Mouse (Mus musculus) urinary bladder, postnatal 10 days (tissue): ENCODE results near the gene Pax9.

Experiments used
- DNase-seq: peaks from one replicate; pipeline ENCODE4 v3.0.0; 2022; ENCODE audit warnings: low spot score

Pax9 gene

DNA sequence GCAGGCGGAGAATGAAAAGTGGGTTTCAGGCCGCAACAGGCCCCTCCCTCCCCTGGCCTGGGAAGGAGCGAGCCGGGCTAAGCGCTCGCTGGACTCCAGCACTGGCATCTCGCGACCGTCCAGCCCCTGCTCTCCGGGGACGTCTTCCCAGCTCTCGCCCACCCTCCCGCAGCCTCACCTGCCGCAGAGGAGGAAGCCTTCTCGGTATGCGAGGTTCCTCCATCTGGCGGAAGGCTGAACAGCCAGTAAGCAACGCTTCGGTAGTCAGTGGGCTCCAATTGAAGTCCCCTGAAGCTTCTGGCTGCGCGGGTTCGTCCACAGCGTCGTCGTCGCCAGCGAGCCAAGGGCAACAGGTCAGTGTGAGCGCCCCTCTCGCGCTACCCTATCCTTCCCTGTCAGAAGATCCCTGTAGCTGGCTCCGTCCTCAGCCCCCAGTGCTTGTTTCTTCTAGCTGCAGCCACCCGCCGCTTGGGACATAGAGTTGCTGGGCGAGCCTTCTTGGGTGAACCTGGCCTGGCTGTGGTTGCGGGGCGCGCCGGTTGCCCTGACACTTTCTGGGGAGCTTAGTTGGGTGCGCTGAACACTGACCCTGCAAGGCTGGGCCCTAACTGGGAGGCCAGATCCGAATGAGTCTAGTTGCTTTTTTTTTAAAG is at the start of gene Pax9:
Gene Pax9 (plus strand): TSS at position 341 of the 653 bp plus-strand sequence.
- DNase-seq: no peak

- no peak for DNase-seq
Observed at GRCm38 (mm10) chr12:56669451-56670122, 22.0 kb upstream of the Pax9 start.

GRCm38 (mm10) chr12:56670795-56671194 is 20.8 kb upstream of the Pax9 start:
- no peak for DNase-seq

DNA sequence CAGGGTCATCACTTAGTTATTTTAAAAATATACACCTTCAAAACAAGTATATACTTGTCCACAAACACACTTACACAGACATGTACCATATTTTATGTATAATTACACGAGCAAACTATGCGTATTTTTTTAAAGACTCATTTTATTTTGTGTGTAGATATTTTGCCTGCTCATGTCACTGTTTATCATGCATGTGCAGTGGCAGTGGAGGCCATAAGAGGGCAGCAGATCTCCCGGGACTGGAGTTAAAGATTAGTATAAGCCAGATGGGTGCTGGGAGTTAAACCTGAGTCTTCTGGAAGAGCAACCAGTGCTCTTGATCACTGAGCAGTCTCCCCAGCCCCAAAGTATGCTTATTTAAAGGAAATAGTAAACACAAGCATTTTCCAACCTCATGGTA is 16.8 kb upstream of the Pax9 start:
- no peak for DNase-seq

DNA sequence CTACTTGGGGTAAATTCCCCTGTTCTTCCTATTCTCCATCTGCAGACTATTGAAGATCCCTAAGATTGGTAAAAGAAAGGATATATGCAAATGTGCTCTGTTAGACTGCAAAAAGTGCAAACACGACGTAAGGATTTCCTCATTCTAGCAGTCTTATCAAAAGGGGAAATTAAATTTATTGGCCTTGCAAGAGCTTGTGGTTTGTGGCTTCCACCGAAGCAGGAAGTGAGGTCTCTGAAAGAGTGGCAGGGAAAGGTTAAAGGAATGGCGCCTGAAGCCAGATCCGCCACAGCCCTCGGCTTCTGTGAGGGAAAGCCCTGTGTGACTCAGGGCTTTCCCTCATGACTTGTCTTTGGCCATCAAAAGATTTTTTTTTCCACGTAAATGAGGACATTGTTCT is 13.9 kb upstream of the Pax9 start:
- no peak for DNase-seq

- no peak for DNase-seq
Observed at GRCm38 (mm10) chr12:56681096-56681811, 10.3 kb upstream of the Pax9 start.

GRCm38 (mm10) chr12:56687640-56688481 is 3.7 kb upstream of the Pax9 start:
- no peak for DNase-seq

- DNase-seq: no peak
Observed at GRCm38 (mm10) chr12:56688482-56688840, 3.1 kb upstream of the Pax9 start.

- DNase-seq: no peak
Observed at GRCm38 (mm10) chr12:56688920-56689319, 2.6 kb upstream of the Pax9 start.

- no peak for DNase-seq
Observed at GRCm38 (mm10) chr12:56689331-56689730, 2.2 kb upstream of the Pax9 start.

GRCm38 (mm10) chr12:56689736-56690135 is 1.8 kb upstream of the Pax9 start:
- no peak for DNase-seq

GRCm38 (mm10) chr12:56690366-56690765 is 1.2 kb upstream of the Pax9 start:
- DNase-seq: no peak

DNA sequence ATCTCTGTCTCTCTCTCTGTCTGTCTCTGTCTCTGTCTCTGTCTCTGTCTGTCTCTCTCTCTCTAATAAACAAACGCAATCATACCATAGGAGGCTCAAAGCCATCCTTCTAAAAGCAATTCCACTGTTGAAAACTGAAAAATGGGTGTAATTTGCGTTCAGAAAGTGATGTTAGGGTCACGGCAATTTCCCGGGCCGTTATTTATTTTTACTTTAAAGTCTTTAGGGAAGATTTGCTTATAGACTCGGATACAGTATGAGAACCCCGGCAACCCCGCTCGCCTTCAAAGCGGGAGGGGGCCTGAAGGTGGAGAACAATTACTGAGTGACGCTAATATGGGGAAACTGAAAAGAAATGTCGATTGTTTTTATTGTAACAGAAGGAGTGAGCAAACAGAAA is 566 bp upstream of the Pax9 start:
- DNase-seq: no peak

DNA sequence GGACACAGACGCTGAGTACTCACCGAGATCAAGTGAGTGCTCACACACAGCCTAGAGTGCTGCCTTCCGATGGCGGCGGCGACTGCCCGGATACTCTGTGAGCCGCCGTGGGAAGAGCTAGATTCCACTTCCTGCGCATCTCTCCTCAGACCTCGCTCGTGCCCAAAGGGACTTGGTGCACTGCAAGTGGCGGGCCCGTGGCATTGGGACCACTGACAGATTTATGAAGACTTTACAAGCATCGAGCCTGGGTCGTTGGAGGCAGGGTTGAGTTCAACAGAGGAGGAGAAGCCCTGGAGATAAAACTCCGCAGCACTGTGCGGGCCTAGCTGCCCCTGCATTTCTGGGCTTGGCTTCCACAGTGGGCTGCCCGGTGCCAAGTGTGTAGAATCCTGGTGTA is 969 bp downstream of the Pax9 start:
- DNase-seq: no peak

DNA sequence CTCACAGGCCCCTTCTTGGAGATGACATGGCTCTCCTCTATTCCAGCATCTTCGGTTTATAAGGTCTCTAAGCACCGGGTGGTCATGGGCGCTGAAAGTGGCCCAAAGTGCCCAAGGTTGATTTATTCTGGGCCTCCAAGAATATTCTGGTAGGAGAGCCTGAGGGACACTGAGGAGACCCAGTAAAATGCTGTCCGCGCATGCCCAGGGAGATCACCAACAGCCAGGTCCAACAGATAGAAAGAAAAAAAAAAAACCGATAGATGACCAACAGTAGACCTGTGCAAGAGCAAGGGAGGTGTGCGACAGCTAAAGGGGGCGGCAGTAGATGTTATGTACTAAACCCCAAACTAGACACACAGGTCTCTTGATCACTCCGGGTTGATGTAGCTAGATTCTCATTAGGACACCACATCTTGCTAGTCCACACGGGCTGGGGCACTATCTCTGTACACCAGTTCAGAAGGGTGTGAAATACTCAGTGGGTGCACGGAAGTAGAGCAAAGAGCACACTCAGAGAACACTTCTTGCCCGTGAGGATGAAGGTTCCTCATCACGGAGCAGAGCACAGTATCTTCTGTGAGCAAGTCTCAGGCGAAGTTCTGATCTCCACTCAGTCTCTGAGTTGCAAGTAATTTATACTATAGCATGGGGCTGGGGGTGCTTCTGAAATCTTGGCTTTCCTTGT is 2.0 kb downstream of the Pax9 start:
- DNase-seq: no peak

DNA sequence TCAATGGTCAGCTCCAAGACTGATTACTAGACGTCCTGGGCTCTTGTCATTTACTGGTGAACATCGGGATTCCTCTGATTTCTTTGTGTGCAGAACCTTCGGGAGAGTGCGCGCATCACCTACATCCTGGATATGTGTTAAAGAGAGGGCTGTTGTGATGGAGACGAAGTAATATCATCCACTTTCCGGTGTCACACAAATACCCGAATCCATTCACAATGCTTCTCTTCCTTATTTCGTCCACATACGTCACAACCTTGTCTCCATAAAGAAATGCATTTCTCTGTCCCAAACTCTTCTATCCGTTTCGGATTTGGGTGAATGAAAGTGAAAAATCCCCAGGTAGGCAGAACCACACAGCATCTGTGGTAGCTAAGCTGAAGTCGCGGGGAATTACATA is 2.8 kb downstream of the Pax9 start:
- DNase-seq: no peak

DNA sequence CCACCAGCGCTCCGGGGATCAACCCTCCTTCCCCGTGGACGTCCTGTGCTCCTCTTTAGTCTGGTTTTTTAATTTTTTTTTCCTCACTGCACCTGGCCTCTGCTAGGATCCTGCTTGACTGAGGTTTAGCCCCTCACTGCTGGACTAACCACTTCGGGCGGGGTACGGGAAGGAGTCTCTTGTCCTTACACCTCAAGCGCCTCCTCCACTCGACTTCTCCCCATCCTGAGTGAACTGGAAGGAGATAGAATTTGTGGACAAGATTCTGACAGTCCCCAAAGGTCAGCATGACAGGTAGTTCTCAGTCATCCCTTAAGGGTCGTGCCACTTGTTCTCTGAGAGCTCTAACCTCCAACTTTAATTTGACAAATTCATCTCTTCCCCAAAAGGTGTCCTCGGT is 3.4 kb downstream of the Pax9 start:
- no peak for DNase-seq

GRCm38 (mm10) chr12:56695358-56696173 is 4.0 kb downstream of the Pax9 start:
- DNase-seq: no peak

DNA sequence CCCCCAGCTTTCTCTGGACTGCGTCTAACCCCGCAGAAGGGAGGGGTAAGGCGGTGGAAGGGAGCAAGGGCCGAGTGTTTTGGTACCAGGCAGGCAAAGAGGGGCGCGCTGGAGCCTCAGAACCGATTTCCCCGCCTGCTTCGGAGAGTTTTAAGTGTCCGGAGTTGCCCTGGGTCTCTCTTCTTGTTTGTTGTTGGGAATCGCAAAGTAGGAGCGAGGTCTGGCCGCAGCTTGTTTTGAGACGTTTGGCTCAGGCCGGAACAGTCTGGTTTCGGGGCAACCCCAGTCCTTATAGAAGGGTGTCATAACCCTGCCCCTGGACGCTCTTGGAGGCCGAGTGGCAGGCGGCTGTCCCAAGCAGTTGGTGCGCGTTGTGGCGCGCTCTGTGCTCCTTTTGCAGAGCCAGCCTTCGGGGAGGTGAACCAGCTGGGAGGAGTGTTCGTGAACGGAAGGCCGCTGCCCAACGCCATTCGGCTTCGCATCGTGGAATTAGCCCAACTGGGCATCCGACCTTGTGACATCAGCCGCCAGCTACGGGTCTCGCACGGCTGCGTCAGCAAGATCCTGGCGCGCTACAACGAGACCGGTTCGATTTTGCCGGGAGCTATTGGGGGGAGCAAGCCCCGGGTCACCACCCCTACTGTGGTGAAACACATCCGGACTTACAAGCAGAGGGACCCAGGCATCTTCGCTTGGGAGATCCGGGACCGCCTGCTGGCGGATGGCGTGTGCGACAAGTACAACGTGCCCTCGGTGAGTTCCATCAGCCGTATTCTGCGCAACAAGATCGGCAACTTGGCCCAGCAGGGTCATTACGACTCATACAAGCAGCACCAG is 4.8 kb downstream of the Pax9 start:
- no peak for DNase-seq
